Mouse (Mus musculus) megakaryocyte-erythroid progenitor cell, adult 5 weeks (primary cell): ENCODE results near the gene Ank3. TPM values are rescaled to one million over a fixed set of nuclear protein-coding genes. Genes with fewer than 3 reads are reported as not detected.

Experiments used
- polyA plus RNA-seq: library from polyadenylated mRNA; stranded (reverse); fragments of >175 nt; gene quantifications from 2 replicates; pipeline ENCODE4 v1.2.3, GENCODE M21; 2012

Ank3 gene
- 0.02 and 0.14 TPM in 2 replicates for polyA plus RNA-seq

GRCm38 (mm10) chr10:69398763-69399590, at the start of gene Ank3:
TSS of gene Ank3 (plus strand) at chr10:69398773.

GRCm38 (mm10) chr10:69352212-69353085, 46.1 kb upstream of the Ank3 start, which contains the start of gene Cdk1:
TSS of gene Cdk1 (minus strand) at chr10:69352938.

Other genes starting within 250 kb of the Ank3 start
- 1.5 and 1.9 TPM in 2 replicates for gene Rhobtb1, start 247.3 kb upstream of the Ank3 start, polyA plus RNA-seq
- 0.31 and 0.49 TPM in 2 replicates for gene A930033H14Rik, start 185.7 kb upstream of the Ank3 start, polyA plus RNA-seq
- gene Cdk1, start 45.8 kb upstream of the Ank3 start, polyA plus RNA-seq, result 30.3 and 38.4 TPM in 2 replicates